8 mouse cellular contexts compared by ENCODE assay signal in genomic region chr5:45856303-45856821, GRCm38 (mm10). TPM values are rescaled to one million over a fixed set of nuclear protein-coding genes. Genes with fewer than 3 reads are reported as not detected.
A peak's percentile ranks its signal among the peaks of the same experiment; 100 is the strongest.
DNase-seq lines count a peak whose midpoint lies in the region; ATAC-seq and TF ChIP-seq lines count a peak whose summit lies in the region.

No protein-coding gene starts in this region.

- under 1% methylated on average over 29 of the region's 37 CpGs for WGBS in embryonic facial prominence, embryonic 15.5 days
- WGBS in heart, embryonic 10.5 days: under 1% methylated on average over 29 of the region's 37 CpGs
- WGBS in kidney, embryonic 14.5 days: under 1% methylated on average over 34 of the region's 37 CpGs
- WGBS in liver, embryonic 11.5 days: 0% methylated on average over 30 of the region's 37 CpGs

- DNase-seq in CD4-positive helper T cell, adult 2 months (ENCODE audit: low read depth, low spot score): peak; percentile 69
- DNase-seq in heart, embryonic 10.5 days (ENCODE audit: low spot score): peak; percentile 86
- DNase-seq in liver, embryonic 11.5 days (ENCODE audit: low spot score): peak; percentile 75
- DNase-seq in spleen, postnatal 4 days (ENCODE audit: low spot score in 2 of 2): peak; percentile 41 to 76

- H3K4me2 ChIP-seq in embryonic facial prominence, embryonic 15.5 days (replicated peaks): peak overlapping the region; percentile 88
- H3K4me2 ChIP-seq in kidney, embryonic 14.5 days (replicated peaks; ENCODE audit: low read depth, low read length): peak overlapping the region; percentile 82
- peak overlapping the region; percentile 92 for H3K4me2 ChIP-seq in liver, embryonic 11.5 days
- peak overlapping the region; percentile 76 for H3K4me2 ChIP-seq in myocyte (ENCODE audit: low read depth)

- H3K4me1 ChIP-seq in bone marrow macrophage, adult 2 months (ENCODE audit: control insufficient read depth, insufficient read depth, low read length): no peaks in the 10 kb centered on the region
- H3K4me1 ChIP-seq in embryonic facial prominence, embryonic 15.5 days: 0 out of 2 replicates have a peak, but pooled peaks cover 4% of the 10 kb centered on the region
- peaks cover 4% of the 10 kb centered on the region; the same call in 1 of the 2 replicates for H3K4me1 ChIP-seq in heart, embryonic 10.5 days
- no peaks in the 10 kb centered on the region for H3K4me1 ChIP-seq in kidney, embryonic 14.5 days (ENCODE audit: control insufficient read depth, insufficient read depth, low read length)
- peaks cover 3% of the 10 kb centered on the region; the same call in 1 of the 2 replicates for H3K4me1 ChIP-seq in liver, embryonic 11.5 days (replicated peaks; ENCODE audit: control insufficient read depth, insufficient read depth, low read length)

- H3K9ac ChIP-seq in embryonic facial prominence, embryonic 15.5 days: peak overlapping the region; percentile 85
- H3K9ac ChIP-seq in kidney, embryonic 14.5 days (ENCODE audit: low read depth, low read length): peak overlapping the region; percentile 98
- peak overlapping the region; percentile 93 for H3K9ac ChIP-seq in liver, embryonic 11.5 days (ENCODE audit: low read depth, low read length)

- H3K36me3 ChIP-seq in embryonic facial prominence, embryonic 15.5 days: no peaks in the 10 kb centered on the region
- no peaks in the 10 kb centered on the region for H3K36me3 ChIP-seq in heart, embryonic 10.5 days
- H3K36me3 ChIP-seq in kidney, embryonic 14.5 days (ENCODE audit: control insufficient read depth, insufficient read depth, low read length): no peaks in the 10 kb centered on the region
- H3K36me3 ChIP-seq in liver, embryonic 11.5 days (ENCODE audit: control insufficient read depth, insufficient read depth, low read length): no peaks in the 10 kb centered on the region
- no peaks in the 10 kb centered on the region for H3K36me3 ChIP-seq in myocyte (ENCODE audit: control insufficient read depth, insufficient read depth)

- peak overlapping the region; percentile 63 for H3K27ac ChIP-seq in bone marrow macrophage, adult 2 months (ENCODE audit: insufficient read depth, low read depth, low read length)
- H3K27ac ChIP-seq in embryonic facial prominence, embryonic 15.5 days (replicated peaks): peak overlapping the region; percentile 98
- peak overlapping the region; percentile 97 for H3K27ac ChIP-seq in heart, embryonic 10.5 days
- peak overlapping the region; percentile 98 for H3K27ac ChIP-seq in kidney, embryonic 14.5 days (ENCODE audit: low read depth, low read length)
- H3K27ac ChIP-seq in liver, embryonic 11.5 days (ENCODE audit: low read depth, low read length): peak overlapping the region; percentile 97

- peak; percentile 58 for ATAC-seq in embryonic facial prominence, embryonic 15.5 days (ENCODE audit: insufficient number of reproducible peaks, low FRiP score, low TSS enrichment, low read depth)
- peak; percentile 61 for ATAC-seq in kidney, embryonic 14.5 days (ENCODE audit: low FRiP score, low TSS enrichment)
- ATAC-seq in liver, embryonic 11.5 days (replicated peaks; ENCODE audit: low FRiP score): peak; percentile 7

- TF ChIP-seq POLR2A in bone marrow macrophage, adult 2 months (IDR thresholded peaks at IDR 0.05; ENCODE audit: borderline replicate concordance, low read depth, low read length): no peak
- no peak for TF ChIP-seq POLR2A in myocyte (IDR thresholded peaks at IDR 0.05; ENCODE audit: insufficient read length, low read depth)

- TF ChIP-seq CTCF in bone marrow macrophage, adult 2 months (IDR thresholded peaks at IDR 0.05; ENCODE audit: low read depth, low read length): no peak

- no peaks in the 10 kb centered on the region for H3K27me3 ChIP-seq in embryonic facial prominence, embryonic 15.5 days
- no peaks in the 10 kb centered on the region for H3K27me3 ChIP-seq in heart, embryonic 10.5 days (ENCODE audit: insufficient read depth, poor library complexity, severe bottlenecking)
- no peaks in the 10 kb centered on the region for H3K27me3 ChIP-seq in kidney, embryonic 14.5 days (ENCODE audit: control insufficient read depth, insufficient read depth, low read length)
- H3K27me3 ChIP-seq in liver, embryonic 11.5 days (replicated peaks; ENCODE audit: control insufficient read depth, insufficient read depth, low read length): no peaks in the 10 kb centered on the region
- H3K27me3 ChIP-seq in myocyte (ENCODE audit: control insufficient read depth, insufficient read depth, insufficient read length): no peaks in the 10 kb centered on the region

- H3K4me3 ChIP-seq in bone marrow macrophage, adult 2 months (ENCODE audit: insufficient read depth, low read length): peak overlapping the region; percentile 85
- H3K4me3 ChIP-seq in embryonic facial prominence, embryonic 15.5 days (replicated peaks): peak overlapping the region; percentile 89
- H3K4me3 ChIP-seq in heart, embryonic 10.5 days: peak overlapping the region; percentile 96
- peak overlapping the region; percentile 93 for H3K4me3 ChIP-seq in kidney, embryonic 14.5 days (ENCODE audit: low read length)
- peak overlapping the region; percentile 97 for H3K4me3 ChIP-seq in liver, embryonic 11.5 days (ENCODE audit: low read depth, low read length)
- peak overlapping the region; percentile 71 for H3K4me3 ChIP-seq in myocyte

- H3ac ChIP-seq in myocyte (ENCODE audit: control insufficient read depth, insufficient read length): peak overlapping the region; percentile 91

- H3K79me2 ChIP-seq in myocyte (ENCODE audit: control insufficient read depth, insufficient read depth): peaks cover 12% of the 10 kb centered on the region

- no peaks in the 10 kb centered on the region for H3K9me3 ChIP-seq in embryonic facial prominence, embryonic 15.5 days (replicated peaks)
- no peaks in the 10 kb centered on the region for H3K9me3 ChIP-seq in heart, embryonic 10.5 days
- no peaks in the 10 kb centered on the region for H3K9me3 ChIP-seq in kidney, embryonic 14.5 days (ENCODE audit: control insufficient read depth, low read length)
- H3K9me3 ChIP-seq in liver, embryonic 11.5 days (ENCODE audit: control insufficient read depth, low read length): no peaks in the 10 kb centered on the region

TF ChIP-seq in myocyte, 11 proteins besides CTCF, POLR2A, EP300 and RAD21:
- TF ChIP-seq MYOD1 (IDR thresholded peaks at IDR 0.05; ENCODE audit: control insufficient read depth in 1 of 3, insufficient read length in 2 of 3, low read depth in 2 of 3) (peak in 1 of 3 experiments; percentile 21), MYOG (IDR thresholded peaks at IDR 0.05; ENCODE audit: control insufficient read depth in 1 of 3, insufficient read depth in 1 of 3, insufficient read length in 2 of 3, low read depth in 2 of 3) (peak in 1 of 3 experiments; percentile 46), CEBPB (IDR thresholded peaks at IDR 0.05; ENCODE audit: insufficient read depth, poor library complexity, severe bottlenecking) (no peak), MAX (IDR thresholded peaks at IDR 0.05; ENCODE audit: low read depth) (no peak), USF1 (IDR thresholded peaks at IDR 0.05; ENCODE audit: low read depth) (peak; percentile 52), TCF3 (IDR thresholded peaks at IDR 0.05; ENCODE audit: insufficient read length, low read depth) (no peak), POLR2AphosphoS2 (IDR thresholded peaks at IDR 0.05; ENCODE audit: insufficient read length, low read depth) (no peak), E2F4 (IDR thresholded peaks at IDR 0.05; ENCODE audit: insufficient read depth) (no peak), TCF12 (IDR thresholded peaks at IDR 0.05; ENCODE audit: insufficient read depth, poor library complexity, severe bottlenecking) (no peak)

RNA-seq across cellular contexts. Expression of gene Lcorl, which starts 1.1 kb away (rescaled TPM):
- 21.5 and 27.0 TPM in 2 replicates for polyA plus RNA-seq in bone marrow macrophage, adult 2 months (2012; ENCODE audit: insufficient read depth, insufficient read length, missing spikeins)
- 21.0 and 22.8 TPM in 2 replicates for polyA plus RNA-seq in embryonic facial prominence, embryonic 15.5 days (2015; fragmentation: Nextera tagmentation; extraction: Ambion mirVana)
- polyA plus RNA-seq in heart, embryonic 10.5 days (2016; fragmentation: Nextera tagmentation; extraction: Ambion mirVana): 17.8 and 19.6 TPM in 2 replicates
- polyA plus RNA-seq in kidney, embryonic 14.5 days (2014; fragmentation: Nextera tagmentation; extraction: Ambion mirVana): 30.8 and 42.7 TPM in 2 replicates
- polyA plus RNA-seq in liver, embryonic 11.5 days (2014; fragmentation: Nextera tagmentation; extraction: Ambion mirVana): 14.5 and 15.4 TPM in 2 replicates
- polyA plus RNA-seq in myocyte (2012; fragmentation: generic; extraction: Trizol): 1.4 TPM

Comparison
In these comparisons a context has a peak if more than half of its experiments do, and no peak if none do; other contexts are left out.
1. Peak in every context shown above with its lines: DNase-seq, ATAC-seq, H3K4me3 ChIP-seq and H3K27ac ChIP-seq.
2. ATAC-seq: peak in every context shown above with its lines; median percentile 61 in kidney, embryonic 14.5 days; 58 in embryonic facial prominence, embryonic 15.5 days; 7 in liver, embryonic 11.5 days.